Mouse (Mus musculus): ENCODE results near the gene Rps28. TPM values are rescaled to one million over a fixed set of nuclear protein-coding genes. Genes with fewer than 3 reads are reported as not detected.
A peak's percentile ranks its signal among the peaks of the same experiment; 100 is the strongest.
"Not testable (repeated sequence)": the region's sequence is repeated elsewhere in the genome, so short reads cannot be mapped to it uniquely, and the experiment has no call there.

Rps28 gene
- total RNA-seq (2021): 100 to 1,000 TPM; 728 to 834 TPM

DNA sequence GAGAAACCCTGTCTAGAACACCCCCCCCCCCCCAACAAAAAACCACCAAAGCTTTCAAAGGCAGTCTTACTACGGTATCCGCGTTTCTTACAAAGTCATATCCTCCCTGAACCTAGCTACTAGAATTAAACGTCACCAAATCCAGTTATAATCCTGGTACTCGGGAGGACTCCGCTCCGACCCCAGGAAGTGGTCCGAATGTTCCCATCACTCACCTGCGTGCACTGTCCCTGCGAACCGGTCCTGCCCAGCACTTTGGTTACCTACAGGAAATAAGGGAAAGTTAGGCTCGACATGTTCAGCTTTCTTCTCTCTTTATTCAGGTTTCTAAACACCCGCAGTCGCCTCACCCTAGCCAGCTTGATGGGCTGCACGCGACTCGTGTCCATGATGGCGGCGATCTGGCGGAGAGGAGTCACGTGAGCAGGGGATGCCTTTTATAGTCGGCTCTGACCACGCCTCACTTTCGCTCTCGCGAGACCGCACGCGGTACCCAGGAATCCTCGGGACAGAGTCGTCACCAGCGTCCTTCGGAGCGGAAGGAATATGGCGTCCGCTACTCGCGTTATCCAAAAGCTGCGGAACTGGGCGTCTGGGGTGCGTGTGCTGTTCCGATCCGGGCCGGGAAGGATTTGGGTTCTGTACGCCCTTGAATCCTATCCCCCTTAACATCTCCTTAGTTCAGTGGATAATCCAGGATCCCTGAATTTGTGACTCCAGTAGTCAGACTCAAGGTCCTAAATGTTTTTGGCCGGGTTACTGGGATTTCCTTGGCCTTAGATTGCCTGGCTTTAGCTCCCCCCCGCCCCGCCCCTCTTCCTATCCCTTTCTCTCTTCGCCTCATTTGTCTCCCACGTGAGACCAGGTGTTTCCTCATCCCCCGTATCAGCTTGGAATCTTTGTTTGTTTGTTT lies at the start of gene Rps28, which contains the start of gene Ndufa7:
Rps28 (minus strand) TSS at position 479 of the 913 bp plus-strand sequence.
Ndufa7 (plus strand) TSS at position 489 of the 913 bp plus-strand sequence.
- peak; percentile 94 to 95 for DNase-seq (ENCODE audit: extremely low spot score in 1 of 2, low spot score in 1 of 2)

- not testable (repeated sequence) for DNase-seq (ENCODE audit: extremely low spot score in 1 of 2, low spot score in 1 of 2)
These were observed 49.2 kb upstream of the Rps28 start, which contains the start of gene Gm7029 for GRCm38 (mm10) chr17:33873537-33873936. Gm7029 (plus strand) TSS chr17:33873837.

DNA sequence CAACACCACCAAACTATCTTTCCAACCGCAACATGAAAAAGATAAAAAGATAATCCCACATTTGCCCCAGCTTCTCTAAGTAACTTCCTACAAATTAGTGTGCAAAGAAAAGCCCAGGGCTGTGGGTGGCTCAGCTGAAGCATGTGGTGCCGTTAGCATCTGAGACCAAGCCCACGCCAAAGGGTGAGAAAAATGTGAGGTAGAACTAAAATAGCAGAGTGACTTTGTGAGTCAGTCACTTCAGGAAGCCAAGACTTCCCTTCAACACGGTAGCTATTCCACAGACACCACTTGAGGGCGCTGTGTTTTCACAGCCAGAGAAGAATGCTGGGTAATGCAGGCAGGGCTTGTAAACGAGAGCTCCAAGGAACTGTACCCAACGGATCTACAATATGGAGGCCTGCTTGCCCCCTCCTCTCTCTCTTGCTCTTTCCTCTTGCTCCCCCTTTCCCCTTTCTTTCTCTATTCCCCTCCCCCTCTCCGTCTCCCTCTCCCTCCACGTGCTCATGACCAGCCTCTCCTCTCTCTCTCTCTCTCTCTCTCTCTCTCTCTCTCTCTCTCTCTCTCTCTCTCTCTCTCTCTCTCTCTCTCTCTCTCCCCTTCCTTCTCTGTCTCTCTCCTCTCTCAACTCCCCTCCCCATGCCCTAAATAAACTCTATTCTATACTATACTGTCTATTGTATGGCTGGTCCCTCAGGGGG lies 41.1 kb upstream of the Rps28 start:
- DNase-seq (ENCODE audit: extremely low spot score in 1 of 2, low spot score in 1 of 2): peak; percentile 28 to 65

- DNase-seq (ENCODE audit: extremely low spot score in 1 of 2, low spot score in 1 of 2): no peak
These were observed 33.5 kb upstream of the Rps28 start for GRCm38 (mm10) chr17:33857816-33858215.

DNA sequence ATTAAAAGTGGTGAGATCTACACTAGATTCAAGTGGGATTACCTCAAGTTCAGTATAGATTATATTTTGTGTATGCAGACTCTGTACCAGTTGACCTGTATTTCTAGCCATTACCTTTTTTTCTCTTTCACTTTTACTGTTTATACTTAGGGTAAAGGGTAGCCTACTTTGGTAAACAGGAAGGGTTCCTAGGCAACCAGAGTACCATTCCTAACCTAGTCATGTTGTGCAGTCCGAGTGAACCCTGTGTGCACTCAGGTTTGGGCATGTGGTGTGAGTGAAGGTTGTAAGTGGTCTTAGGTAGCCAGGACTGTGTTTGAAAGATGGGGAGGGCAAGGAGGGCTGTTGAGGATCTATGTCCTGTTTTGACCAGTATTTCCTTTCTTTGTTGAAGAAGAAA lies 27.0 kb upstream of the Rps28 start:
- no peak for DNase-seq (ENCODE audit: extremely low spot score in 1 of 2, low spot score in 1 of 2)

- DNase-seq (ENCODE audit: extremely low spot score in 1 of 2, low spot score in 1 of 2): no peak
These were observed 23.8 kb upstream of the Rps28 start for GRCm38 (mm10) chr17:33848139-33848538.

DNA sequence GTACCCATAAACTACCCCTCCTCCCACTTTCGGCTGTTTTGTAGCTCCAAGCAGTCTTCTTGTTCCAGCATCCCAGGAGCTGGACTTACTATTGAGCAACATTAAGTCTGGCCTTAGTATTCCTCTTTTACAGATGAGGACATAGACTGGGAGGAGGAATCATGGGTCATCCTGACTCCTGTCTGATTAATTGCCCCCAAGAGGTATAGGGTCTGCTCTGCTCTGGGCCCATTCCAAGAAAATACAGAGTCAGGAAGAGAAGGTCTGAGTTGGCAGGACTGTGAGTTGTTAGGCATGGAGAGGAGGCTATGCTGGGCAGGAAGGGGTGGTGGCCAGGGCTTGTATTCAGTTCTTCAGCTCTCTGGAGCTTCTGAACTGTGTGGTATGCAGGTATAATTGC lies 19.8 kb upstream of the Rps28 start:
- DNase-seq (ENCODE audit: extremely low spot score in 1 of 2, low spot score in 1 of 2): no peak

- DNase-seq (ENCODE audit: extremely low spot score in 1 of 2, low spot score in 1 of 2): peak; percentile 87 to 90
These were observed 18.8 kb upstream of the Rps28 start, which contains the start of gene Cd320 for GRCm38 (mm10) chr17:33842966-33843795. Cd320 (plus strand) TSS chr17:33843091.

DNA sequence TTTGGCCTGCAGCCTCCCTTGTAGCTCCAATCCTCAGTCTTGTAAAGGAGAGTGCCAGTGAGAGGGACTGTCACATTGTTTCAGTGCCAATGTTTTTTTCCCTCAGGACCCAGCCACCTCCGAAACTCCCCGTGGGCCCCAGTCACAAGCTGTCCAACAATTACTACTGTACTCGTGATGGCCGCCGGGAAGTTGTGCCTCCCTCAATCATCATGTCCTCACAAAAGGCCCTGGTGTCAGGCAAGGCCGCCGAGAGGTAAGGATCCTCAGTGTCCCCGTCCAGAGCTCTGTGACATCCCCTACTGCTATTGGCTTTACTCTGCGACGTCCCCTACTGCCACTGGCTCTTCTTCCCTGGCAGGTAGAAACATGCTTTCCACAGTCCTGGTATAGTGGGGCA lies 5.2 kb upstream of the Rps28 start:
- no peak for DNase-seq (ENCODE audit: extremely low spot score in 1 of 2, low spot score in 1 of 2)

DNA sequence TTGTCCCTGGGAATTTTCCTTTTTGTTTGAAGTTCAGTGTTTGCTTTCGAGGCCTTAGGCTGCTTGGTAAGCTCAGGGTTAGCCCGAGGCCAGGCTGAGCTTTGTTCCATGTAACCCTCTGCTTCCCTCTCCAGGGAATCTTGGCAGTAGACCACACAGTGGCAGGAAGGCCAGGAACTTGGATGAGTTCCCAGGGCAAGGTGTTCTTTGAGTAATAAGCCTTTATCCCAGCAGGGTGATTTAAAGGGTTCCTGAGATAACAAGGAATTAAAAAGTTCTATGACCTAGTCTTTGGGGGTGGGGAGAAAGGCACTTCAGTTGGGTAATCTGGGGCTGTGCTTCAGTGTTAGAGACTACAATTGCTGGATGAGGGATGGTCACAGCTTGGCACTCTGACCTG lies 4.5 kb upstream of the Rps28 start:
- no peak for DNase-seq (ENCODE audit: extremely low spot score in 1 of 2, low spot score in 1 of 2)

DNA sequence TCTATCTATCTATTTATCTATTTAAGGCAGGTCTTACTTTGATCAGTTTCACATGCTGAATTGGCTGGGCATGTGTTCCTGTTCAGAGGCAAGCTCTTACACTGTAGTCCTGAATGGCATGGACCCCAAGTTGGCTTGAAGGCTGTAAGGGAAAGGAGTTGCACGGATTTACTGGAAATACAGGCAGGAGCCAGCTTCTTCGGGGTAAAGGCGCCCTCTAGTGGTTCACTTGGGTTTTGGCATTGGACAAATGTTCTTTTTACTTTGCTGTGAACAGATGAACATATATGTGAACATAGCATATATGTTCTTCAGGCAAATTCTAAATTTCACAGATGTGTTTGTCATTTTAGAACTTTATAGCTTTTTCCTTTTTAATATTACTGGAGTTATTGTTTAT lies 2.5 kb upstream of the Rps28 start:
- DNase-seq (ENCODE audit: extremely low spot score in 1 of 2, low spot score in 1 of 2): peak; percentile 45 to 62

DNA sequence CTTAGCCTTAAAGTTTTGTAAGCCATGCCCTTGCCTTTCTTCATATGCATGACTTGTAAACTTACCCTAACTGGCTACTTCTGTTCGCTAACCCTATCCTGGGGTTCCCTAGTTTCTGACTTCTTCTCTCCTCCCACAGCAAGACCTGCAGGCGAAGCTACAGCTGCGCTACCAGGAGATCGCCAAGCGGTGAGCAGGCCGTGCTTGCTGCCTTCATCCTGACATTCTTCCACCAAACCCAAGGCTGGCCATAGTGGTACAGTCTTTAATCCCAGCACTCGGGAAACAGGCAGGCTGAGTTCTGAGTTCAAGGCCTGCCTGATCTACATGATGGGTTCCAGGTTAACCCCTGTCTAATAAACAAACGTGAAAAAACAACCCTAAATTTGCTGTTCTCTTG lies 1.1 kb upstream of the Rps28 start:
- no peak for DNase-seq (ENCODE audit: extremely low spot score in 1 of 2, low spot score in 1 of 2)

- not testable (repeated sequence) for DNase-seq (ENCODE audit: extremely low spot score in 1 of 2, low spot score in 1 of 2)
These were observed 602 bp upstream of the Rps28 start for GRCm38 (mm10) chr17:33824997-33825330.

DNA sequence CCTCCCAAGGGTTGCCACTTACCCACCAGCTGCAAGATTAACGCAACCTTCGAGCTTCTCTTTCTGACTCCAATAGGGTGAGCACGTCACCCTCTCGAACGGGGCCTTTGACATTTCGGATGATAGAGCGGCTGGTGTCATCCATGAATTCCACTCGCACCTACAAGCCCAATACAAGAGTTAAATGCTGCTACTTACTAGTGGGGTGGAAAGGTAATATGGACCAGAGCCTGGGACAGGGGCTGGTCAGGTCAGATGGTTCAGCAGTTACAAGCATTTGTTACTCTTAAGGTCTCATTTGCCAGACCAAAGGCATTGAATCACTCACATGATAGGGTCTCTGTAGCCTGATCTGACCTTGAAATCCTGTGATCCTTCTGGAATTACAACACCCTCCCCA lies 1.2 kb downstream of the Rps28 start:
- not testable (repeated sequence) for DNase-seq (ENCODE audit: extremely low spot score in 1 of 2, low spot score in 1 of 2)

- DNase-seq (ENCODE audit: extremely low spot score in 1 of 2, low spot score in 1 of 2): no peak
These were observed 1.9 kb downstream of the Rps28 start for GRCm38 (mm10) chr17:33822436-33822959.

- no peak for DNase-seq (ENCODE audit: extremely low spot score in 1 of 2, low spot score in 1 of 2)
These were observed 6.3 kb downstream of the Rps28 start for GRCm38 (mm10) chr17:33817969-33818643.

GRCm38 (mm10) chr17:33817184-33817968 lies 7.0 kb downstream of the Rps28 start:
- DNase-seq (ENCODE audit: extremely low spot score in 1 of 2, low spot score in 1 of 2): peak; percentile 76 to 77

DNA sequence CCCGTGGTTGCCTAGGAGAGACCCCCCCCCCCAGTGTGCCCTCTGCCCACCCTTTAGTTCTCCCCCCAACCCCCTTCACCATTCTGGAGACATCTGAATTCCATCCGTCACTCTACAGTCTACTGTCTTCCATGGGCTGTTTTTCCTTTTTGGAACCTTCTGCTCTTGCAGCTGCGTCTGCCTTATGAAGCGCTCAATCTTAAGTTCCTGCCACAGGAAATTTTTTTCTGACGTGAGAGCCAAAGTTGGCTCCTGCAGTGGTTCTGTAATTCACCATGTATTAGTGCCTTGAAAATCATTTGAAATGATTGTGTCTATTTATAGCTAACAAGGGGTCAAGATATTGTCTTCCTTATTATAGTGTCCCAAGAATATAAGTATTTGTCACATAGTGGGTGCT lies 7.8 kb downstream of the Rps28 start:
- no peak for DNase-seq (ENCODE audit: extremely low spot score in 1 of 2, low spot score in 1 of 2)

DNA sequence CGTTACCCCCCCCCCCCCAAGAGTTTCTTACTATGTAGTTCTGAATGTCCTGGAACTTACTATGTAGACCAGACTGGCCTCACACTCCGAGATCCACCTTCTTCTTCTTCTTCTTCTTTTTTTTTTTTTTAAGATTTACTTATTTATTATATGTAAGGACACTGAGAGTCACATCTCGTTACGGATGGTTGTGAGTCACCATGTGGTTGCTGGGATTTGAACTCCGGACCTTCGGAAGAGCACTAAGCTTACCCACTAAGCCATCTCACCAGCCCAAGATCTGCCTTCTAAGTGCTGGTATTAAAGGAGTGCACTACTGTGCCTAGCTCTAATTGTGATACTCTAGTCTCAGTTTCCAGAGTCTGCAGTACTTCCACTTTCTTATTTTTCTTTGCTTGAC lies 9.0 kb downstream of the Rps28 start:
- no peak for DNase-seq (ENCODE audit: extremely low spot score in 1 of 2, low spot score in 1 of 2)

Measured in layer of hippocampus, postnatal 25 days (tissue).